Mouse (Mus musculus) G1E (cell line): Measurements from ENCODE around the gene Nelfb.

Experiments used
- CTCF ChIP-seq: IDR thresholded peaks from 2 replicates; pipeline ENCODE4 v1.5.1; 2012; ENCODE audit warnings: low read depth, low read length, inconsistent platforms, mixed read lengths
- GATA1 ChIP-seq: IDR thresholded peaks from 2 replicates; pipeline ENCODE4 v1.6.1; 2012; ENCODE audit warnings: borderline replicate concordance, low read length, inconsistent platforms, mixed read lengths

DNA sequence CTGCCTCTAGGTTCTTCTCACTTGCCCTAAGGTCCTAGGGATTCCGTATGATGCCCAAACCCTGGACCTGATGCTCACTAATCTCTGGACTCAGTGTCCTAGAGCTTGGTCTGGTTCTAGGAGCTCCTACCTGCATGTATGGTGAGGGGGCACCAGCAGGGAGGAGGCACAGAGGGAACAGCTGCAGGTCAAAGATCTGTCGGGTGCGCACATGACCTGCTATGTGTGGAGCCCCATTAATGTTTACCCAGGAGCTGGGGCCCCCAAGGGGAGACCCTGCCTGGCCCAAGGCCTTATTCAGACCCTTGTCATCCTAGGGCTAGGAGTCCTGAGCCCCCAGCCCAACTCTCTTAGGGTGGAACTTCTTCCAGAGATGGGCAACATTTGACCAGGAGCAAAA lies 22.8 kb upstream of the Nelfb start, which contains the start of gene Slc34a3:
- TF ChIP-seq GATA1 (no peak), CTCF (no peak)
